Mouse (Mus musculus) heart, embryonic 14.5 days (tissue): ENCODE measurements around the gene Tm9sf1. TPM values are rescaled to one million over a fixed set of nuclear protein-coding genes. Genes with fewer than 3 reads are reported as not detected.
A peak's percentile ranks its signal among the peaks of the same experiment; 100 is the strongest.

ENCODE experiments used
- ATAC-seq: fragments of 200-750 bp; cut with Nextera tagmentation; 2 replicates; pipeline ENCODE4 v1.8.0; 2017; ENCODE audit warnings: low read depth, moderate TSS enrichment; ENCODE audit not compliant: insufficient number of reproducible peaks, insufficient read depth, low FRiP score
- H3K27ac ChIP-seq, 2 experiments: fragments of 200-500 bp in 1 of 2; fragments of 300-500 bp in 1 of 2; sonication (generic) in 1 of 2; replicated peaks in 1 of 2; 2 replicates each; pipeline ENCODE4 v1.5.1; 2012 to 2014; ENCODE audit warnings: low read depth in 2 of 2, low read length in 2 of 2, control low read depth in 1 of 2, mild to moderate bottlenecking in 1 of 2, mixed read lengths in 1 of 2; ENCODE audit not compliant: control insufficient read depth in 1 of 2, insufficient read depth in 1 of 2
- H3K27me3 ChIP-seq: fragments of 300-500 bp; sonication (generic); 2 replicates; pipeline ENCODE4 v1.6.1; 2014; ENCODE audit warnings: mild to moderate bottlenecking, low read length, control low read depth; ENCODE audit not compliant: control insufficient read depth, insufficient read depth
- H3K36me3 ChIP-seq: fragments of 300-500 bp; sonication (generic); 2 replicates; pipeline ENCODE4 v1.6.1; 2014; ENCODE audit warnings: mild to moderate bottlenecking, control low read depth, low read length, mixed read lengths; ENCODE audit not compliant: control insufficient read depth, insufficient read depth
- H3K4me1 ChIP-seq, 2 experiments: fragments of 200-500 bp in 1 of 2; fragments of 300-500 bp in 1 of 2; sonication (generic) in 1 of 2; 2 replicates each; pipeline ENCODE4 v1.6.1; 2012 to 2014; ENCODE audit warnings: low read length in 2 of 2, control low read depth in 1 of 2, mixed read lengths in 1 of 2; ENCODE audit not compliant: control insufficient read depth in 2 of 2, insufficient read depth in 2 of 2
- H3K4me2 ChIP-seq: fragments of 300-500 bp; sonication (generic); 2 replicates; pipeline ENCODE4 v1.6.1; 2014; ENCODE audit warnings: mild to moderate bottlenecking, low read length
- H3K4me3 ChIP-seq, 2 experiments: fragments of 200-500 bp in 1 of 2; fragments of 300-500 bp in 1 of 2; sonication (generic) in 1 of 2; 2 replicates each; pipeline ENCODE4 v1.5.1; 2012 to 2014; ENCODE audit warnings: low read length in 2 of 2, mild to moderate bottlenecking in 2 of 2, control low read depth in 1 of 2, low read depth in 1 of 2, moderate library complexity in 1 of 2; ENCODE audit not compliant: control insufficient read depth in 1 of 2, insufficient read depth in 1 of 2
- H3K9ac ChIP-seq: fragments of 300-500 bp; sonication (generic); 2 replicates; pipeline ENCODE4 v1.6.1; 2014; ENCODE audit warnings: mild to moderate bottlenecking, low read length
- H3K9me3 ChIP-seq: fragments of 300-500 bp; sonication (generic); 2 replicates; pipeline ENCODE4 v1.6.1; 2016; ENCODE audit warnings: low read length, control low read depth; ENCODE audit not compliant: control insufficient read depth
- WGBS: fragments of 180-500 bp; shearing (Covaris S2); extraction: QIAGEN DNeasy Blood & Tissue Kit; methylation state at CpG from one replicate; pipeline ENCODE4 v1.1.7; 2014; 5-methylcytosine and 5-hydroxymethylcytosine counted together
- polyA plus RNA-seq: library from polyadenylated mRNA; unstranded; fragments of >200 nt; fragmentation: Nextera tagmentation; extraction: Ambion mirVana; gene quantifications from 2 replicates; pipeline ENCODE4 v1.2.1, GENCODE M21; 2014

Tm9sf1 gene
- polyA plus RNA-seq, 1 experiment from 2014 or later = 86.6 TPM

DNA sequence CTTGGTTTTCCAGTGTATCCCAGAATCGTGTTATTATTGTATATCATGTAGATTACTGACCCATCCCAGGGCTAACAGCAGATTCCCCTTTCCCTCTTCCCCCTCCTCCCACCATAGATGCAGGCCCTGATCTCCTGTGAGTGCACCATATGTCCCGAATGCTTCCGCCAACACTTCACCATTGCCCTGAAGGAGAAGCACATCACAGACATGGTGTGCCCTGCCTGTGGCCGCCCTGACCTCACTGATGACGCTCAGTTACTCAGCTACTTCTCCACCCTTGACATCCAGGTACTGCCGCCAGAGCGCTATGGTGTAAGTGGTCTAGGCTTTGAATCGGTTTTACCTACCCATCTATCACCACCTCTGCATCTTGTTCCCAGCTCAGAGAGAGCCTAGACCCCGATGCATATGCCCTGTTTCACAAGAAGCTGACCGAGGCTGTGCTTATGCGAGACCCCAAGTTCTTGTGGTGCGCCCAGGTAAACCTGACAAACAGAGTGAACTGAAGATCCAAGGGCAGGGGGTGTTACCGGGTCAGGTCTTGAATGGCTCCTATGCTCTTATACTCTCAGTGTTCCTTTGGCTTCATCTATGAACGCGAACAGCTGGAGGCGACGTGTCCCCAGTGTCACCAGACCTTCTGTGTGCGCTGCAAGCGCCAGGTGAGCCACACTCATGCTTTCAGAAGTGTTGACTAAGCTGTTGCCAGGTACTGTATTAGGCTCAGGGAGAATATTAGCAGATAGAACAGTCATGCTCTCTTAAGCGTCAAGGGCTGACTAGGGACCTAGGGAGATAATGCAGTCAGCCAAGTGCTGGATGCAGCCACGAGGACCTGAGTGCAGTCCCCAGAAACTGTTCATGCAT is 44.9 kb downstream of the Tm9sf1 start:
- no peak for ATAC-seq
- Histone ChIP-seq H3K4me1 (peaks cover 2 to 3% of the 10 kb centered on the region in 2 experiments; a peak in 1 of 4 replicates), H3K9ac (no peak overlapping the region), H3K4me2 (no peak overlapping the region), H3K27me3 (no peaks in the 10 kb centered on the region), H3K9me3 (no peaks in the 10 kb centered on the region), H3K4me3 (no peak overlapping the region), H3K36me3 (peaks cover 97% of the 10 kb centered on the region), H3K27ac (no peak overlapping the region)
- 92% methylated on average over 21 of the region's 21 CpGs for WGBS

DNA sequence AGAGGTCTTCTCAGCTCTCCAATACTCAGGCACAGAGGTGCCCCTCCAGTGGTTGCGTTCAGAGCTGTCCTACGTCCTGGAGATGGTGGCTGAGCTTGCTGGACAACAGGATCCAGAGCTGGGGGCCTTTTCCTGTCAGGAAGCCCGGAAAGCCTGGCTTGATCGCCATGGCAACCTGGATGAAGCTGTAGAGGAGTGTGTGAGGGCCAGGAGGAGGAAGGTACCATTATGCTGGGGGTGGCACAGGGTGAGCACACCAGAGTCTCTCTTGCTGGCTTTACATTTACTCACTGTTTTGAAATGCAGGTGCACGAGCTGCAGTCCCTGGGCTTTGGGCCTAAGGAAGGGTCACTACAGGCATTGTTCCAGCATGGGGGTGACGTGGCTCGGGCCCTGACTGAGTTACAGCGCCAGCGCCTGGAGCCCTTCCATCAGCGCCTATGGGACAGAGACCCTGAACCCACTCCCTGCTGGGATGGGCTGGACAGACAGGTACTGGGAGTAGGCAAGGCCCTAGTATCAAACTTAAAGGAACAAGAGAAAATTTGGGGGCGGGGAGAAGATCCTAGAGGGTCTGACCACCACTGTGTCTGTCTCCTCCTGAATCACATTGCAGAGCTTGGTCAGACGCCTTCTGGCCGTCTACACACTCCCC is 47.4 kb downstream of the Tm9sf1 start:
- Histone ChIP-seq H3K36me3 (peaks cover 75% of the 10 kb centered on the region), H3K9me3 (no peaks in the 10 kb centered on the region), H3K4me2 (no peak overlapping the region), H3K27ac (0 out of 4 replicates have a peak overlapping the region, but pooled peaks of 1 of the 2 experiments have one; percentile 6), H3K27me3 (no peaks in the 10 kb centered on the region), H3K4me1 (peaks cover 5 to 14% of the 10 kb centered on the region in 2 experiments; a peak in 3 of 4 replicates), H3K4me3 (no peak overlapping the region), H3K9ac (no peak overlapping the region)
- no peak for ATAC-seq
- WGBS = 78% methylated on average over 13 of the region's 13 CpGs

DNA sequence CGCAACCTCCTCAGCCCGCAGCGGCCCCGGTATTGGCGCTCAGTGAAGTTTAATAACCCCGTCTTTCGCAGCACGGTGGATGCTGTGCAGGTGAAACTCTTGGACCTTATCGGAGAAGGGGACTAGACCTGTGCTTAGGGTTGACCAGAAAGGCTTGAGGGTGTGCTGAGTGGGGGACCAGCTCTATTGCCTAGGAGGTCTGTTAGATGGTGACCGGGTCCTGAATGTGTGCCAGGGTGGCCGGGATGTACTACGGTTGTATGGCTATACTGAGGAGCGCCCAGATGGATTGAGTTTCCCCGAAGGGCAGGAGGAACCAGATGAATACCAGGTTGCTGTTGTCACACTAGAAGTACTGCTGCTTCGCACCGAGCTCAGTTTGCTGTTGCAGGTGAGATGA is 51.4 kb downstream of the Tm9sf1 start:
- no peak for ATAC-seq
- H3K9me3 ChIP-seq = no peaks in the 10 kb centered on the region
- peak overlapping the region; percentile 94 for H3K9ac ChIP-seq
- H3K4me1 ChIP-seq = peaks cover 8 to 19% of the 10 kb centered on the region in 2 experiments
- peak overlapping the region; percentile 90 to 96 for H3K4me3 ChIP-seq
- peaks cover 59% of the 10 kb centered on the region for H3K36me3 ChIP-seq
- H3K27ac ChIP-seq = peak overlapping the region in 1 of 2 experiments; percentile 99; a peak in 2 of 4 replicates
- peak overlapping the region; percentile 76 for H3K4me2 ChIP-seq
- no peaks in the 10 kb centered on the region for H3K27me3 ChIP-seq
- WGBS = 6% methylated on average over 16 of the region's 16 CpGs

DNA sequence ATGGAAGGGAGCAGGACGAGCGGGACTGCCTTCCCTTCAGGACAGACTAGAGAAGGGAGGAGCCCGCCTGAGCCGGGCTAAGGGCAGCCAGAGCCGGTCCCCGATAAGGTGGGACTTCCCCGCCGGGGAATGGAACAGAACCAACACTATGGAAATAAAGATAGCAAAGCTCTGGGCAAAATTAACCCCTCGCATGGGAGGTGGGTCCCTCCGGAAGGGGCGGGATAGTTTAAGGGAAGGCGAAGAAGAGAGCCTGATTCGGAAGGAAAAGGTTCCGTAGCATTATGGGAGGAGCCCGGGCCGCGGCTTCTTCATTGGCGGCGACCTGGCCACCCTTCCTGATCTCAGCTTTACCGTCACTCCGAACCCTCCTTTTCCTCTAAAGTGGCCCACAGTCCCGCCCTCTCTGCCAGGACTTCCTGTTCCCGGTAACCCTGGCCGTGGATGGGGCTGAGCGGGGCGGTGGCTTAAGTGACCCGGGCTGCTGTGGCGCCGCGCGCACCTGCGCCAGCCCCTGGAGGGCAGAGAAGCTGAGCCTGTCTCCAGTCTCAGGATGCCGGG is 52.2 kb downstream of the Tm9sf1 start, which contains the start of gene Rnf31:
Gene Rnf31 (plus strand): TSS at position 378 of the 561 bp plus-strand sequence.
- Histone ChIP-seq H3K4me1 (peaks cover 8 to 19% of the 10 kb centered on the region in 2 experiments), H3K4me3 (peak within 1 kb of the TSS; percentile 90 to 96), H3K9ac (peak within 1 kb of the TSS; percentile 94), H3K27ac (peak within 1 kb of the TSS; percentile 99 to 100), H3K27me3 (no peaks in the 10 kb centered on the region), H3K36me3 (peaks cover 54% of the 10 kb centered on the region), H3K4me2 (peak within 1 kb of the TSS; percentile 76), H3K9me3 (no peaks in the 10 kb centered on the region)
- peak; percentile 85 for ATAC-seq
- WGBS = under 1% methylated on average over 33 of the region's 33 CpGs

DNA sequence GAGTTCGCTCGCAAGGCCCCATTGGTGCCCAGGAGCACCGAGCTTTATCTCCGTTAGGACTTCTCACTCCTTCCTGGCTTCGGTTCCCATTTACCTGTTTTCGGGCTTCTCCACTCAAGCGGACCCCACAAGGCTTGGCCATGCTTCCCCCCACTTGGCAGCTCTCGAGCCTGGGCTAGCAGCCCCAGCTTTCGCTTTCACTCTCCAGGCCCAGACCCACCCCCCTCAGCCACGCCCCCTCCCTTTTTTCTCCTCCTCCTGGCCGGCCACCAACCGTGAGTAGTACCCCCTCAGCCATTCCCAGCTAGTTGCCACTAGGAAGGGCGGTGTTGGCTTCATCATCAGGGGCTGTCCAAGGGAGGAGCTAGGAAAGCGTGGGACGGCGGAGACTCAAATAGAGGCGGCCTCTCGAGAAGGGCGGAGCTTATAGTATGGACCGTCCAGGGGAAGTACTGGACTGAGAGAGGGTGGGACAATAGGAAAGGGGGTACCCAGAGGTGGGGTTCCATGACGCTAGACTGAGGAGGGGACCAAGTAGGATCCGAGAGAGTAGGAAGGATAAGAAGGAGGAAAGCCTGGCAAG is 52.8 kb downstream of the Tm9sf1 start, which contains the start of gene Psme2:
Gene Psme2 (minus strand): TSS at position 366 of the 583 bp plus-strand sequence.
- Histone ChIP-seq H3K4me3 (peak within 1 kb of the TSS; percentile 90 to 96), H3K9me3 (no peaks in the 10 kb centered on the region), H3K9ac (peak within 1 kb of the TSS; percentile 94), H3K4me1 (peaks cover 8 to 19% of the 10 kb centered on the region in 2 experiments), H3K4me2 (peak within 1 kb of the TSS; percentile 76), H3K36me3 (peaks cover 49% of the 10 kb centered on the region), H3K27me3 (no peaks in the 10 kb centered on the region), H3K27ac (peak within 1 kb of the TSS; percentile 99 to 100)
- ATAC-seq = peak; percentile 95
- under 1% methylated on average over 22 of the region's 22 CpGs for WGBS

DNA sequence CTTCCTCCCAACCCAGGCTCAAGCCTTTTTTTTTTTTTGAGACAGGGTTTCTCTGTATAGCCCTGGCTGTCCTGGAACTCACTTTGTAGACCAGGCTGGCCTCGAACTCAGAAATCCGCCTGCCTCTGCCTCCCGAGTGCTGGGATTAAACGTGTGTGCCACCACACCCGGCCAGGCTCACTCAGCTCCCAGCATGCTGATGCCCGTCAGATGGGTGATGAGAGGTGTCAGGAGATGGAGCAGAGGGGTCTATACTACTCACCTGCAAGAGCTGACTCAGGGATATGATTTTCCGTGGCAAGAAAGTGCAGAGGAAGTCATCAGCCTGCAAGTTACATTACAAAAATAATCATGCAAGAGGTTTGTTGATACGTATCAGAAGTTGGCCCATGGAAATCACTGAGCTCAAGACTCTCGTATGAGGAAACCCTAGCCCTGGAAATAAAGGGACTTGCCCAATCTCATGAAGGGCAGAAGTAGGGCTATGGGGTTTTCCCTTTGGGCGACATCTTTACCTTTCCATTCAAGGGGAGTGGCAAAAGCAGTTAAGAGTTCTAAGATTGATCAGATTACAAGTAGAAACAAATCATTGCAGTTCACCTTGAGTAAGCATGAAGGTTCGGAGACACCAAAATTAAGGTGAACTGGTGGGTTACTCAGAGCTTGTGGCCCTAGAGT is 53.7 kb downstream of the Tm9sf1 start:
- Histone ChIP-seq H3K27me3 (no peaks in the 10 kb centered on the region), H3K9me3 (no peaks in the 10 kb centered on the region), H3K9ac (peak overlapping the region; percentile 75), H3K36me3 (peaks cover 39% of the 10 kb centered on the region), H3K4me1 (peaks cover 10 to 26% of the 10 kb centered on the region in 2 experiments), H3K4me3 (peak overlapping the region; percentile 90 to 96), H3K27ac (peak overlapping the region; percentile 64 to 99; a peak in 3 of 4 replicates), H3K4me2 (peak overlapping the region; percentile 76)
- WGBS = 78% methylated on average over 11 of the region's 11 CpGs
- no peak for ATAC-seq
